Mouse (Mus musculus) liver, postnatal 0 days (tissue): ENCODE measurements around the gene Hist1h4m.

ENCODE experiments used
- CTCF ChIP-seq: sonication (generic); IDR thresholded peaks from 2 replicates; pipeline ENCODE4 v1.5.1; 2016; ENCODE audit warnings: antibody characterized with exemption, low read depth
- EP300 ChIP-seq: IDR thresholded peaks from 2 replicates; pipeline ENCODE4 v1.6.1; 2016; ENCODE audit warnings: antibody characterized with exemption, low read depth, mild to moderate bottlenecking

GRCm38 (mm10) chr13:21847883-21848282 is 36.3 kb downstream of the Hist1h4m start:
- TF ChIP-seq CTCF (no peak), EP300 (no peak)
